Mouse (Mus musculus) brown adipose tissue, adult 24 weeks (tissue): ENCODE results near the gene Spi1. TPM values are rescaled to one million over a fixed set of nuclear protein-coding genes. Genes with fewer than 3 reads are reported as not detected.

Experiments
- H3K27ac ChIP-seq: fragments of 200-500 bp; replicated peaks from 2 replicates; pipeline ENCODE4 v1.5.1; 2012; ENCODE audit warnings: low read depth, mild to moderate bottlenecking, low read length
- H3K4me1 ChIP-seq: fragments of 200-500 bp; 2 replicates; pipeline ENCODE4 v1.6.1; 2012; ENCODE audit warnings: low read length, mixed read lengths; ENCODE audit not compliant: control insufficient read depth, insufficient read depth, insufficient read length
- H3K4me3 ChIP-seq: fragments of 200-500 bp; 2 replicates; pipeline ENCODE4 v1.5.1; 2012; ENCODE audit warnings: low read depth, mild to moderate bottlenecking, low read length, moderate library complexity; ENCODE audit not compliant: insufficient read depth
- polyA plus RNA-seq: library from polyadenylated mRNA; stranded (reverse); fragments of >200 nt; gene quantifications from 2 replicates; pipeline ENCODE4 v1.2.4, GENCODE M21; 2012; ENCODE audit not compliant: missing spikeins, insufficient read depth, insufficient read length

Gene Spi1
- polyA plus RNA-seq, 1 experiment = 9.3 TPM

GRCm38 (mm10) chr2:91119061-91119460, 36.9 kb downstream of the Spi1 start:
- Histone ChIP-seq H3K4me3 (no peak overlapping the region), H3K27ac (no peak overlapping the region), H3K4me1 (no peaks in the 10 kb centered on the region)

- no peak overlapping the region for H3K27ac ChIP-seq
- H3K4me1 ChIP-seq = no peaks in the 10 kb centered on the region
- H3K4me3 ChIP-seq = no peak overlapping the region
These were observed 37.4 kb downstream of the Spi1 start for GRCm38 (mm10) chr2:91119551-91119950.

- H3K4me3 ChIP-seq = no peak overlapping the region
- H3K4me1 ChIP-seq = no peaks in the 10 kb centered on the region
- H3K27ac ChIP-seq = no peak overlapping the region
These were observed 38.1 kb downstream of the Spi1 start for GRCm38 (mm10) chr2:91120261-91120671.

GRCm38 (mm10) chr2:91121011-91121410, 38.8 kb downstream of the Spi1 start:
- Histone ChIP-seq H3K4me1 (no peaks in the 10 kb centered on the region), H3K27ac (no peak overlapping the region), H3K4me3 (no peak overlapping the region)

- H3K27ac ChIP-seq = no peak overlapping the region
- H3K4me3 ChIP-seq = no peak overlapping the region
- H3K4me1 ChIP-seq = no peaks in the 10 kb centered on the region
These were observed 39.3 kb downstream of the Spi1 start for GRCm38 (mm10) chr2:91121497-91121896.

- H3K4me3 ChIP-seq = no peak overlapping the region
- H3K4me1 ChIP-seq = no peaks in the 10 kb centered on the region
- H3K27ac ChIP-seq = no peak overlapping the region
These were observed 41.3 kb downstream of the Spi1 start for GRCm38 (mm10) chr2:91123521-91123920.

GRCm38 (mm10) chr2:91125101-91125500, 42.9 kb downstream of the Spi1 start:
- Histone ChIP-seq H3K27ac (no peak overlapping the region), H3K4me1 (no peaks in the 10 kb centered on the region), H3K4me3 (no peak overlapping the region)

- Histone ChIP-seq H3K27ac (no peak overlapping the region), H3K4me3 (no peak overlapping the region), H3K4me1 (no peaks in the 10 kb centered on the region)
These were observed 46.6 kb downstream of the Spi1 start for GRCm38 (mm10) chr2:91128761-91129160.

GRCm38 (mm10) chr2:91130126-91130525, 47.9 kb downstream of the Spi1 start:
- H3K27ac ChIP-seq = no peak overlapping the region
- H3K4me3 ChIP-seq = no peak overlapping the region
- H3K4me1 ChIP-seq = no peaks in the 10 kb centered on the region

- H3K27ac ChIP-seq = no peak overlapping the region
- H3K4me1 ChIP-seq = no peaks in the 10 kb centered on the region
- H3K4me3 ChIP-seq = no peak overlapping the region
These were observed 49.1 kb downstream of the Spi1 start for GRCm38 (mm10) chr2:91131251-91131650.

- Histone ChIP-seq H3K4me3 (no peak overlapping the region), H3K4me1 (no peaks in the 10 kb centered on the region), H3K27ac (no peak overlapping the region)
These were observed 49.8 kb downstream of the Spi1 start for GRCm38 (mm10) chr2:91132035-91132434.

GRCm38 (mm10) chr2:91136513-91137412, 54.6 kb downstream of the Spi1 start:
- no peak overlapping the region for H3K27ac ChIP-seq
- H3K4me1 ChIP-seq = no peaks in the 10 kb centered on the region

GRCm38 (mm10) chr2:91137481-91137880, 55.3 kb downstream of the Spi1 start:
- no peak overlapping the region for H3K27ac ChIP-seq

More at GRCm38 (mm10) chr2:91136513-91137412, 54.6 kb downstream of the Spi1 start:
- no peak overlapping the region for H3K4me3 ChIP-seq

GRCm38 (mm10) chr2:91139311-91139710, 57.1 kb downstream of the Spi1 start:
- Histone ChIP-seq H3K4me3 (no peak overlapping the region), H3K4me1 (no peaks in the 10 kb centered on the region), H3K27ac (no peak overlapping the region)

More at GRCm38 (mm10) chr2:91137481-91137880, 55.3 kb downstream of the Spi1 start:
- Histone ChIP-seq H3K4me3 (no peak overlapping the region), H3K4me1 (no peaks in the 10 kb centered on the region)

- H3K27ac ChIP-seq = no peak overlapping the region
- no peak overlapping the region for H3K4me3 ChIP-seq
These were observed 57.6 kb downstream of the Spi1 start for GRCm38 (mm10) chr2:91139764-91140163.

GRCm38 (mm10) chr2:91142920-91143319, 60.7 kb downstream of the Spi1 start:
- H3K4me1 ChIP-seq = no peaks in the 10 kb centered on the region
- no peak overlapping the region for H3K27ac ChIP-seq
- no peak overlapping the region for H3K4me3 ChIP-seq

More at GRCm38 (mm10) chr2:91139764-91140163, 57.6 kb downstream of the Spi1 start:
- no peaks in the 10 kb centered on the region for H3K4me1 ChIP-seq
